Mouse (Mus musculus): Measurements from ENCODE around the gene Ptpa.
A peak's percentile ranks its signal among the peaks of the same experiment; 100 is the strongest.

Ptpa gene

GRCm38 (mm10) chr2:30415936-30416648, at the start of gene Ptpa:
Gene Ptpa, plus strand, starts transcription at chr2:30416039.
- DNase-seq (ENCODE audit: low spot score in 2 of 2) = peak; percentile 91 to 96

GRCm38 (mm10) chr2:30366203-30366602, 49.6 kb upstream of the Ptpa start:
- DNase-seq (ENCODE audit: low spot score in 2 of 2) = no peak

- DNase-seq (ENCODE audit: low spot score in 2 of 2) = no peak
Measured at GRCm38 (mm10) chr2:30371544-30371943, 44.3 kb upstream of the Ptpa start.

- DNase-seq (ENCODE audit: low spot score in 2 of 2) = no peak
Measured at GRCm38 (mm10) chr2:30372726-30373125, 43.1 kb upstream of the Ptpa start.

GRCm38 (mm10) chr2:30375893-30376292, 39.9 kb upstream of the Ptpa start:
- no peak for DNase-seq (ENCODE audit: low spot score in 2 of 2)

- no peak for DNase-seq (ENCODE audit: low spot score in 2 of 2)
Measured at GRCm38 (mm10) chr2:30377721-30378120, 38.1 kb upstream of the Ptpa start.

- DNase-seq (ENCODE audit: low spot score in 2 of 2) = no peak
Measured at GRCm38 (mm10) chr2:30379307-30379706, 36.5 kb upstream of the Ptpa start.

GRCm38 (mm10) chr2:30380564-30381376, 35.1 kb upstream of the Ptpa start:
- DNase-seq (ENCODE audit: low spot score in 2 of 2) = no peak

GRCm38 (mm10) chr2:30381377-30381725, 34.5 kb upstream of the Ptpa start:
- DNase-seq (ENCODE audit: low spot score in 2 of 2) = no peak

GRCm38 (mm10) chr2:30384814-30385213, 31.0 kb upstream of the Ptpa start:
- no peak for DNase-seq (ENCODE audit: low spot score in 2 of 2)

- DNase-seq (ENCODE audit: low spot score in 2 of 2) = no peak
Measured at GRCm38 (mm10) chr2:30385591-30385990, 30.2 kb upstream of the Ptpa start.

GRCm38 (mm10) chr2:30386913-30387312, 28.9 kb upstream of the Ptpa start:
- DNase-seq (ENCODE audit: low spot score in 2 of 2) = no peak

- no peak for DNase-seq (ENCODE audit: low spot score in 2 of 2)
Measured at GRCm38 (mm10) chr2:30389000-30389399, 26.8 kb upstream of the Ptpa start.

GRCm38 (mm10) chr2:30392114-30392576, 23.7 kb upstream of the Ptpa start, which contains the start of gene Dolpp1:
Gene Dolpp1, plus strand, starts transcription at chr2:30392254.
- peak; percentile 92 to 96 for DNase-seq (ENCODE audit: low spot score in 2 of 2)

- peak; percentile 63 to 88 for DNase-seq (ENCODE audit: low spot score in 2 of 2)
Measured at GRCm38 (mm10) chr2:30392577-30393369, 23.1 kb upstream of the Ptpa start.

- no peak for DNase-seq (ENCODE audit: low spot score in 2 of 2)
Measured at GRCm38 (mm10) chr2:30393370-30393656, 22.5 kb upstream of the Ptpa start.

- DNase-seq (ENCODE audit: low spot score in 2 of 2) = no peak
Measured at GRCm38 (mm10) chr2:30395757-30396156, 20.1 kb upstream of the Ptpa start.

GRCm38 (mm10) chr2:30396246-30396645, 19.6 kb upstream of the Ptpa start:
- DNase-seq (ENCODE audit: low spot score in 2 of 2) = no peak

GRCm38 (mm10) chr2:30397986-30398512, 17.8 kb upstream of the Ptpa start:
- DNase-seq (ENCODE audit: low spot score in 2 of 2) = no peak

- no peak for DNase-seq (ENCODE audit: low spot score in 2 of 2)
Measured at GRCm38 (mm10) chr2:30399191-30400171, 16.4 kb upstream of the Ptpa start.

GRCm38 (mm10) chr2:30401581-30401980, 14.3 kb upstream of the Ptpa start:
- DNase-seq (ENCODE audit: low spot score in 2 of 2) = no peak

Data from cerebellum, postnatal 4 days (tissue).